Mouse (Mus musculus) bone marrow macrophage, adult 2 months (primary cell): Measurements from ENCODE around the gene Ubac1.

Source experiments
- CTCF ChIP-seq: IDR thresholded peaks from 2 replicates; pipeline ENCODE4 v1.5.1; 2012; ENCODE audit warnings: low read depth, mild to moderate bottlenecking, low read length, moderate library complexity
- POLR2A ChIP-seq: IDR thresholded peaks from 2 replicates; pipeline ENCODE4 v1.6.1; 2012; ENCODE audit warnings: mild to moderate bottlenecking, low read depth, low read length, borderline replicate concordance

GRCm38 (mm10) chr2:26013674-26014073, 7.9 kb downstream of the Ubac1 start:
- TF ChIP-seq POLR2A (no peak), CTCF (no peak)
